Mouse (Mus musculus) heart, embryonic 14.5 days (tissue): ENCODE results near the gene Sv2b. TPM values are rescaled to one million over a fixed set of nuclear protein-coding genes. Genes with fewer than 3 reads are reported as not detected.
"Not testable (repeated sequence)": the region's sequence is repeated elsewhere in the genome, so short reads cannot be mapped to it uniquely, and the experiment has no call there.

Experiments used
- ATAC-seq: fragments of 200-750 bp; cut with Nextera tagmentation; 2 replicates; pipeline ENCODE4 v1.8.0; 2017; ENCODE audit warnings: low read depth, moderate TSS enrichment; ENCODE audit not compliant: insufficient number of reproducible peaks, insufficient read depth, low FRiP score
- H3K27ac ChIP-seq, 2 experiments: fragments of 200-500 bp in 1 of 2; fragments of 300-500 bp in 1 of 2; sonication (generic) in 1 of 2; replicated peaks in 1 of 2; 2 replicates each; pipeline ENCODE4 v1.5.1; 2012 to 2014; ENCODE audit warnings: low read depth in 2 of 2, low read length in 2 of 2, control low read depth in 1 of 2, mild to moderate bottlenecking in 1 of 2, mixed read lengths in 1 of 2; ENCODE audit not compliant: control insufficient read depth in 1 of 2, insufficient read depth in 1 of 2
- H3K27me3 ChIP-seq: fragments of 300-500 bp; sonication (generic); 2 replicates; pipeline ENCODE4 v1.6.1; 2014; ENCODE audit warnings: mild to moderate bottlenecking, low read length, control low read depth; ENCODE audit not compliant: control insufficient read depth, insufficient read depth
- H3K36me3 ChIP-seq: fragments of 300-500 bp; sonication (generic); 2 replicates; pipeline ENCODE4 v1.6.1; 2014; ENCODE audit warnings: mild to moderate bottlenecking, control low read depth, low read length, mixed read lengths; ENCODE audit not compliant: control insufficient read depth, insufficient read depth
- H3K4me1 ChIP-seq, 2 experiments: fragments of 200-500 bp in 1 of 2; fragments of 300-500 bp in 1 of 2; sonication (generic) in 1 of 2; 2 replicates each; pipeline ENCODE4 v1.6.1; 2012 to 2014; ENCODE audit warnings: low read length in 2 of 2, control low read depth in 1 of 2, mixed read lengths in 1 of 2; ENCODE audit not compliant: control insufficient read depth in 2 of 2, insufficient read depth in 2 of 2
- H3K4me2 ChIP-seq: fragments of 300-500 bp; sonication (generic); 2 replicates; pipeline ENCODE4 v1.6.1; 2014; ENCODE audit warnings: mild to moderate bottlenecking, low read length
- H3K4me3 ChIP-seq, 2 experiments: fragments of 200-500 bp in 1 of 2; fragments of 300-500 bp in 1 of 2; sonication (generic) in 1 of 2; 2 replicates each; pipeline ENCODE4 v1.5.1; 2012 to 2014; ENCODE audit warnings: low read length in 2 of 2, mild to moderate bottlenecking in 2 of 2, control low read depth in 1 of 2, low read depth in 1 of 2, moderate library complexity in 1 of 2; ENCODE audit not compliant: control insufficient read depth in 1 of 2, insufficient read depth in 1 of 2
- H3K9ac ChIP-seq: fragments of 300-500 bp; sonication (generic); 2 replicates; pipeline ENCODE4 v1.6.1; 2014; ENCODE audit warnings: mild to moderate bottlenecking, low read length
- H3K9me3 ChIP-seq: fragments of 300-500 bp; sonication (generic); 2 replicates; pipeline ENCODE4 v1.6.1; 2016; ENCODE audit warnings: low read length, control low read depth; ENCODE audit not compliant: control insufficient read depth
- WGBS: fragments of 180-500 bp; shearing (Covaris S2); extraction: QIAGEN DNeasy Blood & Tissue Kit; methylation state at CpG from one replicate; pipeline ENCODE4 v1.1.7; 2014; 5-methylcytosine and 5-hydroxymethylcytosine counted together
- polyA plus RNA-seq: library from polyadenylated mRNA; unstranded; fragments of >200 nt; fragmentation: Nextera tagmentation; extraction: Ambion mirVana; gene quantifications from 2 replicates; pipeline ENCODE4 v1.2.1, GENCODE M21; 2014

The Sv2b gene
- polyA plus RNA-seq, 1 experiment from 2014 or later: 0.55 TPM

- Histone ChIP-seq H3K27me3 (no peaks in the 10 kb centered on the region), H3K4me1 (no peaks in the 10 kb centered on the region), H3K9me3 (no peaks in the 10 kb centered on the region), H3K4me2 (no peak overlapping the region), H3K4me3 (no peak overlapping the region), H3K36me3 (no peaks in the 10 kb centered on the region), H3K9ac (no peak overlapping the region), H3K27ac (no peak overlapping the region)
- no peak for ATAC-seq
- WGBS: 77% methylated on average over 3 of the region's 3 CpGs
These were observed 19.8 kb upstream of the Sv2b start for GRCm38 (mm10) chr7:75328721-75329362.

- no peaks in the 10 kb centered on the region for H3K27me3 ChIP-seq
- no peaks in the 10 kb centered on the region for H3K4me1 ChIP-seq
- no peak overlapping the region for H3K4me3 ChIP-seq
- no peak overlapping the region for H3K27ac ChIP-seq
- no peak for ATAC-seq
- H3K4me2 ChIP-seq: no peak overlapping the region
- H3K9me3 ChIP-seq: no peaks in the 10 kb centered on the region
- no peaks in the 10 kb centered on the region for H3K36me3 ChIP-seq
- no peak overlapping the region for H3K9ac ChIP-seq
- 61% methylated on average over 1 of the region's 1 CpGs for WGBS
These were observed 16.2 kb upstream of the Sv2b start for GRCm38 (mm10) chr7:75325273-75325672.

GRCm38 (mm10) chr7:75322742-75323141 lies 13.7 kb upstream of the Sv2b start:
- not testable (repeated sequence) for H3K4me2 ChIP-seq, H3K4me3 ChIP-seq, H3K36me3 ChIP-seq, H3K27ac ChIP-seq, H3K27me3 ChIP-seq, H3K9ac ChIP-seq, ATAC-seq, H3K4me1 ChIP-seq, H3K9me3 ChIP-seq
- 87% methylated on average over 3 of the region's 3 CpGs for WGBS

- H3K4me2 ChIP-seq: no peak overlapping the region
- no peak for ATAC-seq
- H3K27me3 ChIP-seq: no peaks in the 10 kb centered on the region
- H3K27ac ChIP-seq: no peak overlapping the region
- no peaks in the 10 kb centered on the region for H3K4me1 ChIP-seq
- H3K9me3 ChIP-seq: no peaks in the 10 kb centered on the region
- H3K9ac ChIP-seq: no peak overlapping the region
- no peaks in the 10 kb centered on the region for H3K36me3 ChIP-seq
- no peak overlapping the region for H3K4me3 ChIP-seq
These were observed 10.9 kb upstream of the Sv2b start for GRCm38 (mm10) chr7:75320009-75320408.

GRCm38 (mm10) chr7:75318320-75318719 lies 9.3 kb upstream of the Sv2b start:
- no peaks in the 10 kb centered on the region for H3K4me1 ChIP-seq
- no peak overlapping the region for H3K27ac ChIP-seq
- WGBS: 88% methylated on average over 1 of the region's 1 CpGs
- no peak overlapping the region for H3K4me3 ChIP-seq
- no peaks in the 10 kb centered on the region for H3K36me3 ChIP-seq
- H3K4me2 ChIP-seq: no peak overlapping the region
- H3K9ac ChIP-seq: no peak overlapping the region
- no peaks in the 10 kb centered on the region for H3K27me3 ChIP-seq
- no peaks in the 10 kb centered on the region for H3K9me3 ChIP-seq
- no peak for ATAC-seq

- no peak for ATAC-seq
- Histone ChIP-seq H3K36me3 (no peaks in the 10 kb centered on the region), H3K4me1 (no peaks in the 10 kb centered on the region), H3K4me3 (no peak overlapping the region), H3K9ac (no peak overlapping the region), H3K9me3 (no peaks in the 10 kb centered on the region), H3K4me2 (no peak overlapping the region), H3K27me3 (peaks cover 6% of the 10 kb centered on the region; the same call in 1 of the 2 replicates), H3K27ac (no peak overlapping the region)
- 71% methylated on average over 5 of the region's 5 CpGs for WGBS
These were observed 5.8 kb upstream of the Sv2b start for GRCm38 (mm10) chr7:75314873-75315272.

GRCm38 (mm10) chr7:75309570-75309969 lies 508 bp upstream of the Sv2b start:
- peaks cover 8 to 12% of the 10 kb centered on the region in 2 experiments for H3K4me1 ChIP-seq
- H3K4me2 ChIP-seq: no peak overlapping the region
- ATAC-seq: no peak
- peaks cover 44% of the 10 kb centered on the region for H3K27me3 ChIP-seq
- no peak overlapping the region for H3K27ac ChIP-seq
- no peaks in the 10 kb centered on the region for H3K9me3 ChIP-seq
- H3K9ac ChIP-seq: no peak overlapping the region
- no peaks in the 10 kb centered on the region for H3K36me3 ChIP-seq
- 74% methylated on average over 8 of the region's 8 CpGs for WGBS
- no peak overlapping the region for H3K4me3 ChIP-seq

GRCm38 (mm10) chr7:75308140-75308456 lies 964 bp downstream of the Sv2b start:
- no peaks in the 10 kb centered on the region for H3K36me3 ChIP-seq
- H3K4me1 ChIP-seq: peaks cover 8 to 12% of the 10 kb centered on the region in 2 experiments
- WGBS: 6% methylated on average over 8 of the region's 8 CpGs
- ATAC-seq: no peak
- H3K9me3 ChIP-seq: no peaks in the 10 kb centered on the region
- peak overlapping the region; percentile 47 to 50; a peak in 3 of 4 replicates for H3K4me3 ChIP-seq
- peaks cover 46% of the 10 kb centered on the region for H3K27me3 ChIP-seq
- no peak overlapping the region for H3K9ac ChIP-seq
- peak overlapping the region; percentile 94 for H3K4me2 ChIP-seq
- no peak overlapping the region for H3K27ac ChIP-seq
